Mouse (Mus musculus) ES-E14 (cell line): ENCODE measurements at regions not wholly inside any gene's neighbourhood (a gene's known extent, or its start where the extent isn't known, plus 50 kb on each side); places are given as distances from the start of the nearest gene placed in this dataset.

Source experiments
- CHD2 ChIP-seq: IDR thresholded peaks from 2 replicates; pipeline ENCODE4 v1.6.1; 2014; ENCODE audit warnings: mild to moderate bottlenecking, low read depth, low read length, inconsistent platforms
- HCFC1 ChIP-seq: IDR thresholded peaks from 2 replicates; pipeline ENCODE4 v1.6.1; 2012; ENCODE audit warnings: low read length, inconsistent platforms, borderline replicate concordance; ENCODE audit not compliant: insufficient read depth
- MAFK ChIP-seq: IDR thresholded peaks from 2 replicates; pipeline ENCODE4 v1.6.1; 2014; ENCODE audit warnings: mild to moderate bottlenecking, low read depth, low read length, inconsistent platforms; ENCODE audit not compliant: insufficient read depth
- ZC3H11A ChIP-seq: IDR thresholded peaks from 2 replicates; pipeline ENCODE4 v1.6.1; 2012; ENCODE audit warnings: low read depth, mild to moderate bottlenecking, inconsistent platforms, low read length, borderline replicate concordance
- ZNF384 ChIP-seq: IDR thresholded peaks from 2 replicates; pipeline ENCODE4 v1.6.1; 2012; ENCODE audit warnings: low read depth, low read length, inconsistent platforms

DNA sequence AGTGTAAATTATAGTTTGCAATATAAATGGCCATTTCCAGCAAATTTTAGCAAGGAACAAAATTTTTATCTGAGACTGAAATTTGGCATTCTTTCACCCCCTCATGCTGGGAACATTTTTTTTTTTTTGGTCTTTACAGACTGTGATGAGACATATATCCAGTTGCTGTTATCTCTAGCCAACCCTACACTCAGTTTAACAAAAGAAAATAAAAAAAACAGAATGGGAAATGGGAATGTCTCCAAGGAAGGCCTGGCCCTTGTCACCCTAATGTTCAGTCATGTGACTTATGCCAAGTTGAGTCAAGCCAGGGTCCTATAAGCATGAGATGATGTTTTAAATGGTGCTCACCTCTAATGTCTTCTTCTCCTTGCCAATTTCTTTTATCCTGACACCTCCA is 289.2 kb upstream of the Zfp64 start:
- TF ChIP-seq ZC3H11A (no peak), ZNF384 (no peak), HCFC1 (no peak), MAFK (no peak), CHD2 (no peak)
